Mouse (Mus musculus) hindbrain, embryonic 15.5 days (tissue): ENCODE results near the gene Actr6. TPM values are rescaled to one million over a fixed set of nuclear protein-coding genes. Genes with fewer than 3 reads are reported as not detected.

ENCODE experiments used
- ATAC-seq: fragments of 200-750 bp; cut with Nextera tagmentation; 2 replicates; pipeline ENCODE4 v1.8.0; 2017; ENCODE audit warnings: low read depth, moderate number of reproducible peaks, moderate TSS enrichment; ENCODE audit not compliant: low FRiP score
- H3K27ac ChIP-seq: fragments of 300-500 bp; sonication (generic); replicated peaks from 2 replicates; pipeline ENCODE4 v1.5.1; 2015; ENCODE audit warnings: mild to moderate bottlenecking, inconsistent platforms
- H3K27me3 ChIP-seq: fragments of 300-500 bp; sonication (generic); 2 replicates; pipeline ENCODE4 v1.6.1; 2015; ENCODE audit warnings: control low read depth, inconsistent platforms
- H3K36me3 ChIP-seq: fragments of 300-500 bp; sonication (generic); 2 replicates; pipeline ENCODE4 v1.6.1; 2015; ENCODE audit warnings: control low read depth, inconsistent platforms
- H3K4me1 ChIP-seq: fragments of 300-500 bp; sonication (generic); replicated peaks from 2 replicates; pipeline ENCODE4 v1.6.1; 2015; ENCODE audit warnings: control low read depth, inconsistent platforms
- H3K4me2 ChIP-seq: fragments of 300-500 bp; sonication (generic); 2 replicates; pipeline ENCODE4 v1.6.1; 2015; ENCODE audit warnings: moderate library complexity, mild to moderate bottlenecking, inconsistent platforms
- H3K4me3 ChIP-seq: fragments of 300-500 bp; sonication (generic); 2 replicates; pipeline ENCODE4 v1.5.1; 2015; ENCODE audit warnings: mild to moderate bottlenecking, inconsistent platforms
- H3K9ac ChIP-seq: fragments of 300-500 bp; sonication (generic); 2 replicates; pipeline ENCODE4 v1.6.1; 2015; ENCODE audit warnings: inconsistent platforms
- H3K9me3 ChIP-seq: fragments of 300-500 bp; sonication (generic); 2 replicates; pipeline ENCODE4 v1.6.1; 2016; ENCODE audit warnings: control low read depth, inconsistent platforms
- WGBS: fragments of 180-500 bp; shearing (Covaris S2); methylation state at CpG from one replicate; pipeline ENCODE4 v1.1.7; 2015; 5-methylcytosine and 5-hydroxymethylcytosine counted together
- polyA plus RNA-seq: library from polyadenylated mRNA; unstranded; fragments of >200 nt; fragmentation: Nextera tagmentation; extraction: Ambion mirVana; gene quantifications from 2 replicates; pipeline ENCODE4 v1.2.1, GENCODE M21; 2015

Actr6 gene
- polyA plus RNA-seq, 1 experiment from 2014 or later: 46.5 TPM

- no peaks in the 10 kb centered on the region for H3K9me3 ChIP-seq
- no peaks in the 10 kb centered on the region for H3K36me3 ChIP-seq
- H3K27ac ChIP-seq: no peak overlapping the region
- H3K4me3 ChIP-seq: no peak overlapping the region
- H3K27me3 ChIP-seq: no peaks in the 10 kb centered on the region
- H3K4me1 ChIP-seq: peaks cover 15% of the 10 kb centered on the region
- H3K9ac ChIP-seq: no peak overlapping the region
- no peak overlapping the region for H3K4me2 ChIP-seq
- WGBS: 90% methylated on average over 1 of the region's 1 CpGs
- ATAC-seq: no peak
These were observed 15.8 kb upstream of the Actr6 start for GRCm38 (mm10) chr10:89747911-89748310.

- peak overlapping the region; percentile 23; the same call in 1 of the 2 replicates for H3K4me2 ChIP-seq
- ATAC-seq: no peak
- WGBS: 92% methylated on average over 8 of the region's 8 CpGs
These were observed 15.3 kb upstream of the Actr6 start for GRCm38 (mm10) chr10:89747221-89747905.

GRCm38 (mm10) chr10:89746581-89746980, 14.5 kb upstream of the Actr6 start:
- H3K27ac ChIP-seq: no peak overlapping the region
- H3K4me3 ChIP-seq: no peak overlapping the region
- 72% methylated on average over 3 of the region's 3 CpGs for WGBS
- no peaks in the 10 kb centered on the region for H3K27me3 ChIP-seq
- H3K9me3 ChIP-seq: no peaks in the 10 kb centered on the region
- no peak for ATAC-seq
- H3K4me1 ChIP-seq: peaks cover 15% of the 10 kb centered on the region
- no peak overlapping the region for H3K9ac ChIP-seq
- peak overlapping the region; percentile 62; the same call in 1 of the 2 replicates for H3K4me2 ChIP-seq
- no peaks in the 10 kb centered on the region for H3K36me3 ChIP-seq

More at GRCm38 (mm10) chr10:89747221-89747905, 15.3 kb upstream of the Actr6 start:
- no peaks in the 10 kb centered on the region for H3K27me3 ChIP-seq
- H3K36me3 ChIP-seq: no peaks in the 10 kb centered on the region
- peaks cover 15% of the 10 kb centered on the region for H3K4me1 ChIP-seq
- no peaks in the 10 kb centered on the region for H3K9me3 ChIP-seq
- no peak overlapping the region for H3K4me3 ChIP-seq
- no peak overlapping the region for H3K27ac ChIP-seq
- H3K9ac ChIP-seq: no peak overlapping the region

- peak overlapping the region; percentile 62 for H3K4me2 ChIP-seq
- peaks cover 15% of the 10 kb centered on the region for H3K4me1 ChIP-seq
- H3K36me3 ChIP-seq: no peaks in the 10 kb centered on the region
- WGBS: 0% methylated on average over 14 of the region's 14 CpGs
- H3K27me3 ChIP-seq: no peaks in the 10 kb centered on the region
- peak overlapping the region; percentile 91 for H3K9ac ChIP-seq
- peak overlapping the region; percentile 91 for H3K4me3 ChIP-seq
- ATAC-seq: no peak
- no peaks in the 10 kb centered on the region for H3K9me3 ChIP-seq
- peak overlapping the region; percentile 96 for H3K27ac ChIP-seq
These were observed 13.5 kb upstream of the Actr6 start for GRCm38 (mm10) chr10:89745666-89746020.

- Histone ChIP-seq H3K9me3 (no peaks in the 10 kb centered on the region), H3K4me3 (peak within 1 kb of the TSS; percentile 91), H3K36me3 (no peaks in the 10 kb centered on the region), H3K4me1 (peaks cover 15% of the 10 kb centered on the region), H3K4me2 (peak within 1 kb of the TSS; percentile 62), H3K27me3 (no peaks in the 10 kb centered on the region), H3K27ac (peak within 1 kb of the TSS; percentile 96), H3K9ac (peak within 1 kb of the TSS; percentile 91)
- peak; percentile 93 for ATAC-seq
- under 1% methylated on average over 80 of the region's 85 CpGs for WGBS
These were observed 13.0 kb upstream of the Actr6 start, which contains the start of gene Uhrf1bp1l for GRCm38 (mm10) chr10:89744871-89745665. Gene Uhrf1bp1l (plus strand): TSS chr10:89744991.

GRCm38 (mm10) chr10:89744341-89744740, 12.2 kb upstream of the Actr6 start:
- Histone ChIP-seq H3K4me1 (peaks cover 15% of the 10 kb centered on the region), H3K9ac (no peak overlapping the region), H3K27me3 (no peaks in the 10 kb centered on the region), H3K4me3 (peak overlapping the region; percentile 91), H3K9me3 (no peaks in the 10 kb centered on the region), H3K36me3 (no peaks in the 10 kb centered on the region), H3K27ac (no peak overlapping the region), H3K4me2 (peak overlapping the region; percentile 62)
- ATAC-seq: no peak
- 35% methylated on average over 3 of the region's 3 CpGs for WGBS

- WGBS: 91% methylated on average over 4 of the region's 4 CpGs
- Histone ChIP-seq H3K4me2 (no peak overlapping the region), H3K36me3 (no peaks in the 10 kb centered on the region), H3K4me3 (no peak overlapping the region), H3K9ac (no peak overlapping the region), H3K27me3 (no peaks in the 10 kb centered on the region), H3K4me1 (peaks cover 15% of the 10 kb centered on the region), H3K27ac (no peak overlapping the region), H3K9me3 (no peaks in the 10 kb centered on the region)
- ATAC-seq: no peak
These were observed 11.2 kb upstream of the Actr6 start for GRCm38 (mm10) chr10:89743266-89743665.

GRCm38 (mm10) chr10:89740995-89741394, 8.9 kb upstream of the Actr6 start:
- H3K27ac ChIP-seq: no peak overlapping the region
- H3K4me1 ChIP-seq: 0 out of 2 replicates have a peak, but pooled peaks cover 5% of the 10 kb centered on the region
- H3K9ac ChIP-seq: no peak overlapping the region
- no peaks in the 10 kb centered on the region for H3K36me3 ChIP-seq
- no peaks in the 10 kb centered on the region for H3K9me3 ChIP-seq
- WGBS: 84% methylated on average over 6 of the region's 6 CpGs
- H3K4me2 ChIP-seq: no peak overlapping the region
- no peak overlapping the region for H3K4me3 ChIP-seq
- no peak for ATAC-seq
- no peaks in the 10 kb centered on the region for H3K27me3 ChIP-seq

- ATAC-seq: no peak
- WGBS: 56% methylated on average over 7 of the region's 7 CpGs
- no peak overlapping the region for H3K9ac ChIP-seq
- H3K9me3 ChIP-seq: no peaks in the 10 kb centered on the region
- H3K4me2 ChIP-seq: no peak overlapping the region
- H3K27me3 ChIP-seq: no peaks in the 10 kb centered on the region
- no peak overlapping the region for H3K27ac ChIP-seq
- H3K4me3 ChIP-seq: no peak overlapping the region
- H3K4me1 ChIP-seq: 0 out of 2 replicates have a peak, but pooled peaks cover 5% of the 10 kb centered on the region
- no peaks in the 10 kb centered on the region for H3K36me3 ChIP-seq
These were observed 7.6 kb upstream of the Actr6 start for GRCm38 (mm10) chr10:89739703-89740102.

- H3K27ac ChIP-seq: no peak overlapping the region
- H3K36me3 ChIP-seq: no peaks in the 10 kb centered on the region
- H3K27me3 ChIP-seq: no peaks in the 10 kb centered on the region; the same call in 1 of the 2 replicates
- H3K4me3 ChIP-seq: no peak overlapping the region
- no peak overlapping the region for H3K4me2 ChIP-seq
- no peak overlapping the region for H3K9ac ChIP-seq
- WGBS: 91% methylated on average over 9 of the region's 9 CpGs
- H3K9me3 ChIP-seq: no peaks in the 10 kb centered on the region
- no peaks in the 10 kb centered on the region for H3K4me1 ChIP-seq
- ATAC-seq: no peak
These were observed 6.3 kb upstream of the Actr6 start for GRCm38 (mm10) chr10:89738395-89738794.

- no peaks in the 10 kb centered on the region for H3K36me3 ChIP-seq
- 98% methylated on average over 3 of the region's 3 CpGs for WGBS
- H3K4me1 ChIP-seq: peaks cover under 1% of the 10 kb centered on the region
- no peak overlapping the region for H3K4me2 ChIP-seq
- H3K9me3 ChIP-seq: no peaks in the 10 kb centered on the region
- H3K9ac ChIP-seq: no peak overlapping the region
- no peak overlapping the region for H3K27ac ChIP-seq
- H3K27me3 ChIP-seq: no peaks in the 10 kb centered on the region; the same call in 1 of the 2 replicates
- ATAC-seq: no peak
- no peak overlapping the region for H3K4me3 ChIP-seq
These were observed 5.8 kb upstream of the Actr6 start for GRCm38 (mm10) chr10:89737887-89738286.

GRCm38 (mm10) chr10:89737092-89737491, 5.0 kb upstream of the Actr6 start:
- no peak overlapping the region for H3K4me3 ChIP-seq
- 49% methylated on average over 5 of the region's 5 CpGs for WGBS
- H3K9me3 ChIP-seq: no peaks in the 10 kb centered on the region

More at GRCm38 (mm10) chr10:89737092-89737491, 5.0 kb upstream of the Actr6 start:
- Histone ChIP-seq H3K4me2 (no peak overlapping the region), H3K27me3 (no peaks in the 10 kb centered on the region; the same call in 1 of the 2 replicates), H3K9ac (no peak overlapping the region), H3K4me1 (peaks cover 5% of the 10 kb centered on the region), H3K27ac (no peak overlapping the region), H3K36me3 (no peaks in the 10 kb centered on the region)
- no peak for ATAC-seq
